Mouse (Mus musculus): ENCODE measurements around the gene Gsdma3. TPM values are rescaled to one million over a fixed set of nuclear protein-coding genes. Genes with fewer than 3 reads are reported as not detected.
"Not testable (repeated sequence)": the region's sequence is repeated elsewhere in the genome, so short reads cannot be mapped to it uniquely, and the experiment has no call there.

Gene Gsdma3
- total RNA-seq, 1 experiment from 2014 or later: not detected

- no peak for ATAC-seq (replicated peaks in 1 of 2; ENCODE audit: insufficient read depth in 1 of 2, low FRiP score in 2 of 2, low TSS enrichment in 1 of 2, low read depth in 1 of 2, poor library complexity in 2 of 2, severe bottlenecking in 2 of 2)
Measured at GRCm38 (mm10) chr11:98590548-98591445, 35.4 kb upstream of the Gsdma3 start.

GRCm38 (mm10) chr11:98595021-98595420 is 31.1 kb upstream of the Gsdma3 start:
- no peak for ATAC-seq (replicated peaks in 1 of 2; ENCODE audit: insufficient read depth in 1 of 2, low FRiP score in 2 of 2, low TSS enrichment in 1 of 2, low read depth in 1 of 2, poor library complexity in 2 of 2, severe bottlenecking in 2 of 2)

GRCm38 (mm10) chr11:98595473-98595872 is 30.7 kb upstream of the Gsdma3 start:
- ATAC-seq (replicated peaks in 1 of 2; ENCODE audit: insufficient read depth in 1 of 2, low FRiP score in 2 of 2, low TSS enrichment in 1 of 2, low read depth in 1 of 2, poor library complexity in 2 of 2, severe bottlenecking in 2 of 2): no peak

GRCm38 (mm10) chr11:98595955-98596354 is 30.2 kb upstream of the Gsdma3 start:
- ATAC-seq (replicated peaks in 1 of 2; ENCODE audit: insufficient read depth in 1 of 2, low FRiP score in 2 of 2, low TSS enrichment in 1 of 2, low read depth in 1 of 2, poor library complexity in 2 of 2, severe bottlenecking in 2 of 2): no peak

- ATAC-seq (replicated peaks in 1 of 2; ENCODE audit: insufficient read depth in 1 of 2, low FRiP score in 2 of 2, low TSS enrichment in 1 of 2, low read depth in 1 of 2, poor library complexity in 2 of 2, severe bottlenecking in 2 of 2): peak; percentile 68 to 87
Measured at GRCm38 (mm10) chr11:98597363-98597762, 28.8 kb upstream of the Gsdma3 start.

GRCm38 (mm10) chr11:98597991-98598390 is 28.2 kb upstream of the Gsdma3 start, which contains the start of gene Lrrc3c:
TSS of gene Lrrc3c (plus strand) at chr11:98598291.
- ATAC-seq (replicated peaks in 1 of 2; ENCODE audit: insufficient read depth in 1 of 2, low FRiP score in 2 of 2, low TSS enrichment in 1 of 2, low read depth in 1 of 2, poor library complexity in 2 of 2, severe bottlenecking in 2 of 2): no peak

GRCm38 (mm10) chr11:98598851-98599290 is 27.3 kb upstream of the Gsdma3 start:
- no peak for ATAC-seq (replicated peaks in 1 of 2; ENCODE audit: insufficient read depth in 1 of 2, low FRiP score in 2 of 2, low TSS enrichment in 1 of 2, low read depth in 1 of 2, poor library complexity in 2 of 2, severe bottlenecking in 2 of 2)

- 0 out of 4 replicates have a peak, but pooled peaks of 1 of the 2 experiments have one; percentile 8 for ATAC-seq (replicated peaks in 1 of 2; ENCODE audit: insufficient read depth in 1 of 2, low FRiP score in 2 of 2, low TSS enrichment in 1 of 2, low read depth in 1 of 2, poor library complexity in 2 of 2, severe bottlenecking in 2 of 2)
Measured at GRCm38 (mm10) chr11:98599291-98599690, 26.9 kb upstream of the Gsdma3 start.

- ATAC-seq (replicated peaks in 1 of 2; ENCODE audit: insufficient read depth in 1 of 2, low FRiP score in 2 of 2, low TSS enrichment in 1 of 2, low read depth in 1 of 2, poor library complexity in 2 of 2, severe bottlenecking in 2 of 2): peak in 1 of 2 experiments; percentile 42; a peak in 2 of 4 replicates
Measured at GRCm38 (mm10) chr11:98602090-98602690, 24.0 kb upstream of the Gsdma3 start.

GRCm38 (mm10) chr11:98603953-98604352 is 22.2 kb upstream of the Gsdma3 start:
- ATAC-seq (replicated peaks in 1 of 2; ENCODE audit: insufficient read depth in 1 of 2, low FRiP score in 2 of 2, low TSS enrichment in 1 of 2, low read depth in 1 of 2, poor library complexity in 2 of 2, severe bottlenecking in 2 of 2): no peak

- ATAC-seq (replicated peaks in 1 of 2; ENCODE audit: insufficient read depth in 1 of 2, low FRiP score in 2 of 2, low TSS enrichment in 1 of 2, low read depth in 1 of 2, poor library complexity in 2 of 2, severe bottlenecking in 2 of 2): not testable (repeated sequence)
Measured at GRCm38 (mm10) chr11:98604911-98605310, 21.2 kb upstream of the Gsdma3 start.

GRCm38 (mm10) chr11:98606763-98607162 is 19.4 kb upstream of the Gsdma3 start:
- ATAC-seq (replicated peaks in 1 of 2; ENCODE audit: insufficient read depth in 1 of 2, low FRiP score in 2 of 2, low TSS enrichment in 1 of 2, low read depth in 1 of 2, poor library complexity in 2 of 2, severe bottlenecking in 2 of 2): peak; percentile 75 to 86

- no peak for ATAC-seq (replicated peaks in 1 of 2; ENCODE audit: insufficient read depth in 1 of 2, low FRiP score in 2 of 2, low TSS enrichment in 1 of 2, low read depth in 1 of 2, poor library complexity in 2 of 2, severe bottlenecking in 2 of 2)
Measured at GRCm38 (mm10) chr11:98620791-98621190, 5.4 kb upstream of the Gsdma3 start.

GRCm38 (mm10) chr11:98623981-98624380 is 2.2 kb upstream of the Gsdma3 start:
- ATAC-seq (replicated peaks in 1 of 2; ENCODE audit: insufficient read depth in 1 of 2, low FRiP score in 2 of 2, low TSS enrichment in 1 of 2, low read depth in 1 of 2, poor library complexity in 2 of 2, severe bottlenecking in 2 of 2): not testable (repeated sequence)

GRCm38 (mm10) chr11:98624381-98624780 is 1.8 kb upstream of the Gsdma3 start:
- not testable (repeated sequence) for ATAC-seq (replicated peaks in 1 of 2; ENCODE audit: insufficient read depth in 1 of 2, low FRiP score in 2 of 2, low TSS enrichment in 1 of 2, low read depth in 1 of 2, poor library complexity in 2 of 2, severe bottlenecking in 2 of 2)

GRCm38 (mm10) chr11:98628706-98629105 is 2.5 kb downstream of the Gsdma3 start:
- ATAC-seq (replicated peaks in 1 of 2; ENCODE audit: insufficient read depth in 1 of 2, low FRiP score in 2 of 2, low TSS enrichment in 1 of 2, low read depth in 1 of 2, poor library complexity in 2 of 2, severe bottlenecking in 2 of 2): no peak

GRCm38 (mm10) chr11:98630646-98631045 is 4.5 kb downstream of the Gsdma3 start:
- ATAC-seq (replicated peaks in 1 of 2; ENCODE audit: insufficient read depth in 1 of 2, low FRiP score in 2 of 2, low TSS enrichment in 1 of 2, low read depth in 1 of 2, poor library complexity in 2 of 2, severe bottlenecking in 2 of 2): no peak

- peak; percentile 85 to 88 for ATAC-seq (replicated peaks in 1 of 2; ENCODE audit: insufficient read depth in 1 of 2, low FRiP score in 2 of 2, low TSS enrichment in 1 of 2, low read depth in 1 of 2, poor library complexity in 2 of 2, severe bottlenecking in 2 of 2)
Measured at GRCm38 (mm10) chr11:98635312-98635970, 9.3 kb downstream of the Gsdma3 start.
